Mouse (Mus musculus) kidney, adult 18-20 months (tissue): ENCODE measurements around the gene Nsg1.
A peak's percentile ranks its signal among the peaks of the same experiment; 100 is the strongest.

Source experiments
- DNase-seq: peaks from one replicate; pipeline ENCODE4 v3.0.0; 2021

The Nsg1 gene

DNA sequence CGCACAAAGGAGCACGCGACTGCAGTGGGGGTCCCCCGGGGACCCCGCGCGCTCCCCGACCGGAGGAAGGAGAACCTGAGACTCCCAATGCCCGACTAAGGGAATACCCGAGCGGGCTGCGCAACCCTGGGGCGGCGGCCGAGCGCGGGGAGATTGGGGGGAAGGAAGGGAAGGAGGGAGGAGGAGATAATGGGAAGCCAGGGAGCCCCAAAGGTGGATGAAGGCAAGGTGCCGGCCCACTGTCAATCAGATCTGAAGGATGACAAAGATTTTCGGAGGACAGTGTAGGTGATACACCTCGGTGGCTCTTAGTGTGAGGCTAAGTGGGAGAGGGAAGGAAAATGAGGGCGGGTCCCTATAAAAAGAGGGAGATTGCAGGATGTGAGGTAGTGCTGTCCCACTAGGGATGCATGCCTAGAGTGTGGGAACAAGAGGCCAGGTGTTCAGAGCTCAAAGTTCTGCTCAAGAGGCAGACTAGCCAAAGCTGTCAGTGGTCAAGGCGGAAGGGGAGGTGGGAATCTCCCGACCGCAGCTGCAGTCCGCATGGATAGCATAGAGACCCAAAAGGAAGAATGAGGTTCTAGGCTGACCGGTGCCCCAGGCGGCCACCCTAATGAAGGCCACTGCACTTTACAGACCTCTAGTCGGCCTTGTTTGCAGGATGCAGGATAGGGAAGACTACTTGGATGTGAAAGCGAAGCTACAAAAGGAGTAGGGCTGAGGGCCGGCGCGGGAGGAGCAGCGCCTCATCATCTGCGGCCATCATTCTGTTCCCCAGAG is at the start of gene Nsg1:
TSS of gene Nsg1 (minus strand) at position 274 of the 780 bp plus-strand sequence.
- no peak for DNase-seq

DNA sequence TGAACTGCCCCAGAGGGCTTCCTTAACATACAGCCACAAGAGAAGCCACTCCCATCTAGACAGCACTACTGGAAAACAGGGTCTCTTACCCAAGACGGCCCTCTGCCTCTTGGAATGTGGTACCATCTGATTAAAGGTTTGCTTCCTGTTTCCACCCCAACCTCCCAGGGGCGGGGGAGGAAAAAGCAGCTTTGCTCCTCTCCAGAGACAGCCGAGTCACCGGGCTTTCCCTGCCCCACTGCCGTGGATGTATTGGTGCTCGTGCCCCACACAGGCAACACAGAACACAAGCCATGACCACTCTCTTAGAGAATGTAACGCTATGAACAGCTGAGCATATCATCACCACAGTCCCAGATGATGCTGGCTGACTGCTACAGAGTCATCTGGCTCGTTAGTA is 49.3 kb upstream of the Nsg1 start:
- no peak for DNase-seq

DNA sequence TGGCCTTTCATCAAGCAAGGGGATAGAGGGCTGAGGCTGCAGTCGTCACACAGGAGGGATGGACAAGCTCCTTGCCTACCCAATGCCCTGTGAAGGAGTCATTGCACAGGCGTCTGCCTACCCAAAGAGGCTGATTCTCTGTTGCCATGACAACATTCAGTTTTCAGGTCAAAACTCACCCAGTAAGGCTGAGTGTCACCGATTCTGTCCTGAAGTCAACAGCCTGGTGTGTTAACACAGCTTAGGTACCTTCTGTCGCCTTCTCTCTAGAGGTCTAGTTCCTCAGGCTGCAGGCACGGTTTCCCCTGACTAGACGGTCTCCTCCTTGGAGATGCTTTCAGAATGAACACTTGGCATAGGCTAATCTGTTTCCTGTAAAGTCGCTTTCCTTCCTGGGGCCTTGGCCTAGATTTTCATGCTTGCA is 45.6 kb upstream of the Nsg1 start:
- DNase-seq = no peak

DNA sequence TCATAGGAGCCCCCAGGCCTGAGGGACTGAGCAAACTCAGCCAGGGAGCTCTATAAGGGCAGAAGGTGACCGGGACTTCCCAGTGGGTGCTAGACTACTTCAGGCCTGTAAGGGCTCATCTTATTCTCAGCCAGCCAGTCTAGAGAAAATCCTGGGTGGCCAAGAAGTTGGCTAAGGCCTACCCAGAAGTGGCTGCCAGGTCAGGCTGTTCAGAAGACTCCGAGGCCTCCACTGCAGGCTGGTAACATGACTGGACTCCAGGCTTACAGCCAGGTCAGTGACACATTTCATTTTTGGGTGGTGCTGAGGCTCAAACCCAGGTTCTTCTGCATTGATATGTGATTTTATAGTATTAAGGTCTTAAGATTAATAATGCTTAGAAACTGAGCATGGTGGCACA is 40.0 kb upstream of the Nsg1 start:
- DNase-seq = no peak

DNA sequence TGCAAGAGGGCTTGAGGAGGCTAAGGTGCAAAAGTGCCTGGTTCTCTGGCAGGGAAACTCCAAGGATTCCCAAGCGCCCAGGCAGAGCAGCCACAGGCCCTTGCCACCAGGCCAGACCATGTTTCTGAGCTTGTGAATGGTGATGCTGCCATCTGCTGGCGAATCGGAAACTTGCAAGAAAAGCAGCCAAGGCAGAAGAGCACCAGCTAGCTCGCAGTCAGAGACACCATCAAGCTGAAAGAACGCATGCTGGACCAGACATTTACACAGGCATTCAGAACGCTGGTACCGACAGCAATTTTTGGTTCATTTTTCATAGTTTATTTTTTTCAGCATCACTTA is 37.7 kb upstream of the Nsg1 start:
- peak; percentile 86 for DNase-seq

DNA sequence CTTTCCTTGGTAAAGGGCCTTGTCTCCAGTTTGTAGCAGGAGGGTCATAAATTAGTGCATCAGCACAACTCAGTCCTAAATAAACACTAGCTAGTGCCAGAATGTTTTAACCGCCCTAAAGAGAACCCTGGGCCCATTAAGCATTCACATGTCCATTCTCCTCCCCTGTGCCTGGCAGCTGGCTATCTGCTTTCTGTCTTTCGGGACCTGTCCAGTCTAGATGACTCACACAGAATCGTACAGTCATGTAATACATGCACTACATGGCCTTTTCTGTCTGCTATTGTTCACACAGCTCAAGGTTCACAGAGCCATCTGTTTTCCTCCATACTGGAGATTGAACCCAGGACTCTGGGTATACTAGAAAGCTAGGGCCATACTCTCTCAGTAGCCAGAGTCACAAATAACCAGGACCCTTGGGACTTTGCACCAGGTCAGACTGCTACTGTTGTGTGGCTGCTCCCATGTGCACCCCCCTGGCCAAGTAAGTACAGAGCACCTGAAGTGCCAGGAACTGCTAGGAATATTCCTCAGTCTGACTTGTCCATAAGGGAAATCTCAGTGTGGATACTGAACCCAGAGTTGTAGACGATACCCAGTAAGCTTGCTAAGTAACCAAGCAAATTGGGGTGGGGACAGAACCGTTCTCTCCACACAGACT is 37.2 kb upstream of the Nsg1 start:
- no peak for DNase-seq

DNA sequence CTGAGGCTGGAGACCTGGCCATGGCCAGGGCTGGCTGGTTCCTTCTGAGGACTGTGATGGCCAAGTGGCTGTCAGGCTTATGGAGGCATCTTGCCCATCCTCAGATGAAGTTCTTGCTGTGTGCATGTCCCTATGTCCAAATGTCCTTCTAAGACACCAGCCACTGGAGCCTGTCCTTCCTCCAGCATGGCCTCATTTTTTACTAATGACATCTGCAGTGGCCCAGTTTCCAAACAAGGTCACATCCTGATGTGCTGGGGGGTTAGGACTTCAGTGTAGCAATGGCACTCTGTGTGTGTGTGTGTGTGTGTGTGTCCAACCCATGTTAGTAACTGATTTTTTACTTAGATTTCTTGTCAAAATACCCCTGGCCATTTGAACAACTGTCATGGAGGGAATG is 36.2 kb upstream of the Nsg1 start:
- DNase-seq = no peak

DNA sequence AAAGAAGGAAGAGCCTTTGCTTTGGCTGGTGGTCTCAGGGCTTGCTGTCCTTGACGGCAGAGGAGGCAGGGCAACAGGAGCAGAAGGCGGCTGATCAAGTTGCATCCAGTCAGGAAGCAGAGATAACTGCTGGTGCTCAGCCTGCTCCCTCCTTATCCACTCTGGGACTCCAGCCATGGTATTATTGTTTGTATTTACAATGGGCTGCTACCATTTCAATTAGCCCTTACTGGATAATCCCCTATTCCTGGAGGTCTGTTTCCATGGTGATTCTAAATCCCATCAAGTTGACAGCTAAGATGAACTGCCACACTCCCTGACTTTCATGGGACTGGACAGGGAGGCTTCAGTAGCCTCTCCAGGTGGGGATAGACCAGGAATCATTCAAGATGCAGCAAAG is 35.2 kb upstream of the Nsg1 start:
- DNase-seq = no peak

DNA sequence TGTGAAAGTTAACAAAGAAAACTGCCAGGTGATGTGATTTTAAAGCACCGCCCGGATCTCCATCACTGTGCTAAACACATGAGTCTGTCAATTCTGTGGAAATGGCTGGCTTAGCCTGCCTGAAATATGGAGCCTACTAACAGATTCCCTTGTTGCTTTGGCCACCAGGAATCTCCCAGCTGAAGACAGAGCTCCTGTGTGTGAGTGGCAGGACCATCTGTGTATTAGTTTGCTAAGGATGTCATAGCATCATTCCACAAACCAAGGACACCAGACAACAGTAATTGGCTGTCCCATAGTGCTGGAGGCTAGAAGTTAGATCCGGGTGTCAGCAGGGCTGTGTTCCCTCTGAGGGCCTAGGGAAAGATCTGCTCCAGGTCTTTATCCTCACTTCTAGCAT is 31.2 kb upstream of the Nsg1 start:
- no peak for DNase-seq

DNA sequence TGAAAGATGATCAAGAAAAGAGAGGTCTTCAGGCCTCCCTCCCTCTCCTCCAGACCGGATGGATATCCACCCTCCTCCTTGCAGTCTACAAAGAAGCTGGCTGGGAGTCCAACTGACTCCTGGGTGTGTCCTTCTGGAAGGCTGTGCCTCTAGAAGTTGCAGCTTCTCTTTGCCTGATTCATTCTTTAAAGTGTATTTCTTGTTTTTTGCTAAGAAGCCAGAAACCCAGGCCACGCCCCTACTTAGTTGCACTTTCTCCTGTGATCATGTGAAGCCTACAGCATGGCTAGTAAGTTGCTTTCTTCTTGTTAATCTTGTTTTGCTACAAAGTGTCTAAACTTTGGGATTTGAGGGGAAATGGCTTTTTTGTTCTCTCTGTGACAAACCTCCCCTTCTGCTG is 27.3 kb upstream of the Nsg1 start:
- no peak for DNase-seq

DNA sequence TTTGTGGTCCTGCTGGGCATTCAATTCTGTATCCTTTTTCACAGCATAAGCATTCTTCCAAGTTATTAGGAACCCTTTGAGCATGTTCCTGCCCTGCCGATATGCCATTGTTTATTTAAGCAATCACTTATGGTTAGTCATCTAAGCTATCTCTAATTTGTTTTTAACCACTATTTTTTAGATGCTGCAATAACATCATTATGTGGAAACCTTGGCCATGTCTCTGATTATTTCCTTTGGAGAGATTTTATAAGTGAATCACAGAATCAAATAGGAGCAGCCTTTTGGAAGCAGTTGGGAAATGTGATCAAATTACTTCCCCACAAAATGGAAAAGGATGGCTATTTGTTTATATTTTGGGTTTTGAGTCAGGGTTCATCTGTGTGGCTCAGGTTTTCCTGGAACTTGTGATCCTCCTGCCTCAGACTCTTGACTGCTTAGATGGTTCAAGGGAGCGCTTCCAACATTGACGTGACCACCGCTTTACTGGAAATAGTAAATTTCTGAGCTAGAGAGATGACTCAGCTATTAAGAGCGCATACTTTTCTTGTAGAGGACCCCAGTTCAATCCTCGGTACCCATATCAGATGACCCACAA is 25.1 kb upstream of the Nsg1 start:
- no peak for DNase-seq

DNA sequence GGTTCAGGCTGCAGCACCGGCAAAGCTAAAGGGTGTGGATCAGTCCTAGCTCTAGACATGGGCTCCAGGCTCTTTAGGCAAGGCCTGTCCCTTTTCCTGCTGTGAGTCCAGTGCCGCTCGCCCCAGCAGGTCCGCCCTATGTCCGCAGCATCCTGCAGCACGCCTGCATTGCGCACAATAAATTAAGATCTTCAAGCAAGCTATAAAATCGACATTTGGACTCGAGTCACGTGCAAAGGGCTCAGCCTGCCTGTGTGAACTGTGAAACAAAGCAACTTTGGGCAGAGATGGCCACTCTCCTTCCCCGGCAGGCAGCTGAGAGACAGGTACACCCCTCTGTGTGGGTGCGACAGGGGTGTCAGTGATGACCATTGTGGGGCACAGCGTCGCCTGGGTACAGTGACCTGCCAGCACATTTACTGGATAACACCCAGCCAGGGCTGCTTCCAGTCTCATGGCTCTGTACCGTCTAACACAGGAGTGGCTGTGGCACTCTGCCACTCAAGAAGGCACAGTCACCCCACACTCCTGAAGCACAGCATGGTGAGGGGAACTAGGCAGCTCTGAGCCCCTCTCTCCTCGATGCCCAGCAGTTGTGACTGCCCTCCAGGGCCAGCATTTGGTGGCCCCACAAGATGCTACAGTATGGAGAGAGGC is 14.7 kb upstream of the Nsg1 start:
- DNase-seq = no peak

DNA sequence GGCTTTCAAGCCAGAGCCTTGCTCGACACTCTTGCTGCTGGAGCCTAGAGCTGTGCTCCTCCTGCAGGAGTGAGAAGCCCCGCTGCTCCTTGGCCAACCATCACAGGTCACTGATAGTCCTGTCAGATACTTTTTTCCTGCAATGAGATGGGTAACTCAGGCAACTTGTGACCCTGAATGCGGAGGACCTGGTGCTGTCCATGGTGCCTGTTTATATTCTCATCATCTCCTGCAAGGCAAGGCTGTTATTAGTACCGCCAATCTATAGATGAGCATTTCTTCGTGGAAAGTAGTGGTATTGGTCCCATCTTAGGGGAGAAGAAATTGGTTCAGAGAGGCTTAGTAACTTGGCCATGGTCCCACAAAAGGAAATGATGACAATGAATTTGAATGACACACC is 14.1 kb upstream of the Nsg1 start:
- DNase-seq = no peak

DNA sequence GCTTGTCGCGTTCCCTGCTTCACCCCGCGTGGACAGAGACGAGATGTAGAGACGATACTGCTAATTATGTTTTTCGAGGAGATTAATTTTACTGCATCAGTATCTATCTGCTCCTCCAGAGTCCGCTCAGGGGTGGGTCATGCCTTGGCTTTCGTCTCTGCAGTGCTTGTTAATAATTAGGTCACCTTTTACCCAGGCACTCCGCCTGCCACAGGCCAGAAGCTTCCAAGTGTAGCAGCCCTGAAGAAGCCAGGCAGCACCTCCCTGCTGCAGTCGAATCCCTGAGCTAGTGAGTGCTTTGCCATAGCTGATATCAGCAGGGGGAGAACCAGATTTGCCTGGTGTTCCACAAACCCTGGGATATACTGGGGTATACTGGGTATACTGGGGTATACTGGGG is 8.8 kb upstream of the Nsg1 start:
- no peak for DNase-seq

DNA sequence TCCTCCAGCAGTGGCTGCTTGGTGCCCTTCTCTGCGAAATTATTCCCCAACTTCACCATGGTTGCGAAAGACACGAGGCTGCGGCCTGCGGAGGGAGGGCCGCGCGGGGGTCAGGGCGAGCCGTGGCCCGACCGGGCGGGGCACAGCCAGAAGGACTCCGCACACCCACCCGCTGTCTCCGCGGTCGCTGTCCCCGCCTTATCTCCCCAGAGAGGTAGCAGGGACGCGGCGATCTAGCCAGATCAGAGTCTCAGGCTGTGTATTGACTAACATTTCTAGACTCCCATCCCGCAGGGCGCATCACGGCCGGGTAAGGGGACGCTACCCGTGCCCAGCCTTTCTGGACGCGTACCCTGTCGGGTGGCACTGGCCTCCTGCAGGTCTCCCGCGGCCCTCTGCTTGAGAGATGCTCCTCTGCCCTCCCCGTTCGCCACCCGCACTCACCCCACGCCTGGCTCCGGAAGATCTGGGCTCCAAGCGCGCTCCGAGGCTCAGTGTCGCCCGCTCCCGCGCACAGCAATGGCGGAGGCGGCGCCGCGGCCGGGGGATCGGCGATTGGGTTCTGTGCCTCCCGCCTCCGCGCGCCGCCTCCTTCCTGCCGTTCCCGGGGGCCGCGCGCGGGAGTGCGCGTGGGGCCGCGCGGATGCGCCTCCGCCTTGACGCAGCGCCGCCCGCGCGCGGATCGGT is 617 bp downstream of the Nsg1 start:
- DNase-seq = peak; percentile 53

DNA sequence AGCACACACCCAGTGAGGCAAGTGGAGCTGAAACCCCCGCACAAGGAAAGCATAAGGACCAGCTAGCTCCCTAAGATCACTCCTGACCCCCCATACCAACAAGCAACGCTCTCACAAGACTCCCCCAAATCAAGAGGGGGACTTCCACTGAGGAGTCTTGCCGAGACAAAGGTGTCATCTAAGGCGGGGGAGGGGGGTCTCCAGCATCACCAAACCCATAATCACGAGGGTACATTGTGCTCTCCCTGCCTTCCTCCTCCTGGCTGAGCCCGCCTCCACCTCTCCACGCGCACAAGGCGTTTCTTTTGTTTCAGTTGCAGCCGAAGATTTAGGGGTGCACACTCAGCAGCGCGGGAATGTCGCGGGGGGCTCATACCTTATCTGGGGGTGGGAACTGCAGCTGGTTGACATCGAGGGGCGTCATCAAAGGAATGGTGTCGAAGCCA is 1.2 kb downstream of the Nsg1 start:
- no peak for DNase-seq

DNA sequence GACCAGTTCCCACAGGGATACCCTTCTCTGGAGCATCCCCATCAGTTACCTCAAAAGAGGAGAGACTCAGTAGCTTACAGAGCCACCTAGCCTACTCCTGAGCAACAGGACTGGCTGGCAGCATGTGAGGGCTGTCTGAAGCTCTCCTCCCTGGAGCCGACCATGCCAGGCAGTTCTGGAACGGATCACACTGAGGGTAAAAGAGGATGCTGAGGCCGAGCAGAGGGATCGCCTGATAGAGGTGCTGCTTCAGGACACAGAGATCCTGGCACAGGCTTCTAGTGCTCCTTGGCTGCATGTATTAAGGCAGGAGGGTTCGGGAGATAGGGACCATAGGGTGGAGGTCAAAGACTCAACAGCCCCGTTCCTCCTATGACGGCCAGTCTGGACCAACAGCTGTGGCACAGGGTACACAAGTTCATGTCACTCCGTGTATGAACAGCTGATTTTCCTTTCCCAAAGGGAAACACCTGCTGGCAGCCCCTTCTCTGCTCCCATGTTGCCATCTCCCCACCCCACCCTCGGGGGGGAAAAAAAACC is 2.2 kb downstream of the Nsg1 start:
- DNase-seq = no peak

DNA sequence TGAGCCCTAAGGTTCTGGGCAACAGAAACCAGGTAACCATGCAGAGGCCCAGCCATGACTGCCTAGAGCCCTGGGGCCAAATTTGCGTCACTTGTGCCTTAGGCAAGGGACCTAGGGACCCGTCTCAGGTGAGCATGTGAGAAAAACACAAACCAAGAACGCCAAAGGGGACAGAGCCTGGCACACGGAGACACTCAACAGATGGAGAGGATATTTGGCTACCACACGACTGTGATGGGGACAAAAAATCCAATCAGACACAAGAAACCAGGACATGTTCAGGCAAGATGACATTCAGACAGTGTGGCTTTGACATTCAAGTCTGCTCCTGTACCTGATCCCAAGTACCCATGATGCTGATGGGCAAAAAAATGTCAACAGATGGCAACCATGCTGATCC is 6.1 kb downstream of the Nsg1 start:
- no peak for DNase-seq

DNA sequence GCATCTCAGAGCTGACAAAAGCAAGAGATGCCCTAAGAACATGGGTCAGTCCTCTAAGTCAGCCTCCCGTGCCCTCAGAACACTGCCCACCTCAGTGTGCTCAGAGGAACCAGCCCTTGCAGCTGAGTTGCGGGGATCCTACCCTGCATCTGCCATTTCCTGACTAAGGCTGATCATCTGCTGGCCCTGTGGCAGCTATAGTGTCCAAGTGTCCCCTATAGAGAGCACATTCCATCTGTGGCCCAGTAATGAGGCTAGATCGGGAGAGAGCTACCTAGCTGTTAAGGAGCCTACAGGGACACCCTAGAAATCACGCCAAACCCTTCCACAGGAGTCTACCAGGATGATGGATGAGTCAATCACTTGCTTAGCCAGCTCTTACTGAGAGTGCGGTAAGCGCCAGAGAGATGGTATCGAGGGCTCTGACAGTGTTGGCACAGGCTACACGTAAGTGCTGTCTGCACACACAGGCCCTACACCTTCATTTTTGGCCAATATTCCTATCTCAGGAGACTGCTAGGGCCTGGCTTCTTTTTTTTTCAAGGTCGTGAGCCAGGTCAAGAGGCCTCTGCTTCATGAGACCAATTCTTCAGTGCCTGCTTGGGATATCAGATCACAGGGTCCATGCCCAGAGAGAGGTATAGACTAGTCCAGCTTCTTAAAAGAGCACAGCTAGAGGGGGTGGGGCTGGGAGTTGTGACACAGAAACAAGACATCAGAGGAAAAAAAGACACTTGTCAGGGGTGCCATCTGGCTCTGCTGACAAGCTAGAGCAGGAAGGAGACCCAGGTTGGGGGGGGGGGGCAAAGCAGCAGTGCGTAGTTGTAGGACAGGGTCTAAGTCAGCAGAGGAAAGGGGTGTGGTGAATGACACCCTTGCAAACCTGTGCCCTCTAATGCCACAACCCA is 7.3 kb downstream of the Nsg1 start:
- no peak for DNase-seq

DNA sequence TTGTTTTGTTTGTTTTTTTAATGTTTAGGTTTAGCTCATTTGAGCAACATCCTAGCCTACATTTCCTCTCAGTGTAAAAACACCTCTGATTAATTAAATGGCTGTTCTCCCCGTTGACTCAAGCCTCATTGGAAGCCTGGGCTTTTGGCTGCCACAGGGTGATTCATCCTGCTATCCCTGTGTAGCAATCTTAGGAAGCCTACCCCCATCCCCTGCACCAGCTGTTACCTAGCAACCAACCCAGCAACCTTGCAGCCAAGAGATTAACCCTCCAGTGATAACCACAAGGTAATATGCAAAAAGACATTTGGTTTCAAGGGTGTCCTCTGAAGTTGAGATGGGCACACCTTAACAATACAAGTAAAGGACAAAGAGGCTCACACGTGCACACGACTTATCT is 8.4 kb downstream of the Nsg1 start:
- no peak for DNase-seq

DNA sequence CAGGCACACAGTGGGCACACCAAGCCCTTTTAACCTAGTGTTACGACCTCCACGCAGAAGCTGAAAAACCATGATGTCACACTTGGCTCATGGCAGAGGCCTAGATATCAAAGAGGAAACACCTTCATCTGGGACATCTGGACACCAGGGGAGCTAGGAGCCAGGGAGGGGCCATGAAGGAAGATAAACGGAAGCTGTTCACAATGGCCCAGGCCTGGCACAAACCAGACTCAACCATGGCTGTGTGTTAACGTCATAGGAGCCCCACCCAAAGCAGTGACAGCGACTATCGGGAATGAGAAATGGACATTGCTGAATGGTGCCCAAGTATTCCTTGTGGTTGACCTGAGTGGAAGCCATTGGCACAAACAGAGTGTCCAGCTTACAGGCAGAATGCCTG is 13.2 kb downstream of the Nsg1 start:
- DNase-seq = peak; percentile 19

DNA sequence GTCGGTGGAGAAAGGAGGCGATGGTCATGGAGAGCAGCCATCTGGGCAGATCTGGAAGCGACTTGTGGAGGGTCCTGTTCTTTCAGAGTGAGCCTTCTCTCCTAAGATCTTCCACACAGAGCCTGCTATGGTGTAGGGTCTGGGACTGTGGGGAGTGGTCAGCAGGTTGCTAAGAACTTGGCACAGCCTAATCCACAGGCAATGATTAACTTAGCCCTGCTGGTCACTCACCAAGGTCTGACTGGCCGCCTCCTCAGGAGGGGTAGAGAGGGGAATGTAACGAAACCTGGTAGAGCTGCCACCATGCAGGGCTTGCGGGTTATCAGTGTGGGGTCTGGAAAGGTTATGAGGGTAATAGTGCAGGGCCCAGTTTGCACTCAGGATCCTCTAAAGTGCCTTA is 18.8 kb downstream of the Nsg1 start:
- peak; percentile 47 for DNase-seq
